Mouse (Mus musculus): Measurements from ENCODE around the gene Cdkl4. TPM values are rescaled to one million over a fixed set of nuclear protein-coding genes. Genes with fewer than 3 reads are reported as not detected.

Gene Cdkl4
- polyA plus RNA-seq, 1 experiment from 2014 or later = 1.5 TPM

DNA sequence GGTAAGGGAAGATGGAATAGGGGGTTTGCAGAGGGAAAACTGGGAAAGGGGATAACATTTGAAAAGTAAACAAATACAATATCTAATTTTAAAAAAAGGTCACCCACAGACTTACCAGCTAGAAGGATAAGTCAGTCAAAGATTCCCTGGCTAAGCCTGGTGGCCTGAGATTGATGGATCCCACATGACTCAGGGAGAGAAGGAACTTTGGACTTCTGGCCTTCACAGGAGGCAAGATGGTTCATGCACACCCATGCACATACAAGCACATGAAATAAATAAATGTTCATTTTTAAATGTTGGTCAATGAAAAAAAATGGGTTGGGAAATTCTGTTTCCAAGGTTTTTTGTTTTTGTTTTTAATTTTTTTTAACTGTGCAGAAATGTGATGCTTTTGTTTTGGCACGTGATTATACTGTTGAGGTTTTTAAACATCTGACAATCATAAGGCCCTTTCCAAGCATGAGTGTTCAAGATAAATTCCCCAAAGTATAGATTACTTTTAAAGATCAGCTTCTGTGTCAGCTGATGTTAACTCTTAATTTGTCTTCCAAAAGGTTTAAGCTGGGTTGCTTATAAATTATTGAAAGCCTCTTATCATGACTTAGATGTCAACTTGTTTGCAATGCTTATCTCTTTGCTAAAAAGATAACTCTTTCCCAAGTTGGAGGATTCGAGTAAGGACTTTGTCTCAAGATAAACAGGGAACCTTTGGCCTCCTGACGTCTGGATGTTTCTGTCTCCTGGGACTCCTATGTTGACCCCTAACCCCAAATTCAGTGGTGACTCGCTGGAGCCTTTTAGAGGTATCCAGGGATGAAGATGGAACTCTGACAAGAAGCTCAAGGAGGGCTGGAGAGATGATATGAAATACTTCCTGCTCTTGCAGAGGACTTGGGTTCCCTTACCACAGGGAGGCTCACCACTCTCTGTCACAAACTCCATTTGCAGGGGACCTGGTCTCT, 67.8 kb downstream of the Cdkl4 start:
- no peaks in the 10 kb centered on the region for H3K36me3 ChIP-seq (ENCODE audit: poor library complexity, severe bottlenecking)
- no peaks in the 10 kb centered on the region for H3K27me3 ChIP-seq
- no peak overlapping the region for H3K4me3 ChIP-seq
- H3K27ac ChIP-seq = no peak overlapping the region
- no peaks in the 10 kb centered on the region for H3K9me3 ChIP-seq (replicated peaks)
- 68% methylated on average over 4 of the region's 4 CpGs for WGBS
- no peak for ATAC-seq
- H3K4me1 ChIP-seq = no peaks in the 10 kb centered on the region
- no peak overlapping the region for H3K9ac ChIP-seq
- H3K4me2 ChIP-seq = no peak overlapping the region

DNA sequence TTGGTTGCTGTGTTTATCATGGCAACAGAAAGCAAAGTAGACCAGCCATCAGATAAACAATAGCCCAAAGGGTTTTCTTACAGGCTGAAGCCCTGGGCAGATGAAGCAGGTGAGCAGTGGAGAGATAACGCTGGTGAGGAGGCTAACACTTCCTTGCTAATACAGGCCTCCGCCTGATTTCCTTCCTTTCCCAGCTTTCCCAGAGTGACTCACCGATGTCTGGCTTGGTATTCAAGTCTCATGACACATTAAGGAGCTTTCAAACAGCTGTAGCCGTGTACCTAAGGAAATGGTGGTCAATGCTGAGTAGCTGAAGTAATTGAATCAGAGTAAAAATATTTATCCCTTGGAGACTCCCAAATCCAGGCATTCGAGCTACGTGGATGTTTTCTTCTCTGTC, 71.8 kb downstream of the Cdkl4 start:
- WGBS = 91% methylated on average over 6 of the region's 6 CpGs
- no peaks in the 10 kb centered on the region for H3K27me3 ChIP-seq
- no peaks in the 10 kb centered on the region for H3K36me3 ChIP-seq (ENCODE audit: poor library complexity, severe bottlenecking)
- no peaks in the 10 kb centered on the region for H3K9me3 ChIP-seq (replicated peaks)
- ATAC-seq = no peak
- no peak overlapping the region for H3K9ac ChIP-seq
- no peaks in the 10 kb centered on the region for H3K4me1 ChIP-seq
- no peak overlapping the region for H3K4me3 ChIP-seq
- H3K4me2 ChIP-seq = no peak overlapping the region
- H3K27ac ChIP-seq = no peak overlapping the region

DNA sequence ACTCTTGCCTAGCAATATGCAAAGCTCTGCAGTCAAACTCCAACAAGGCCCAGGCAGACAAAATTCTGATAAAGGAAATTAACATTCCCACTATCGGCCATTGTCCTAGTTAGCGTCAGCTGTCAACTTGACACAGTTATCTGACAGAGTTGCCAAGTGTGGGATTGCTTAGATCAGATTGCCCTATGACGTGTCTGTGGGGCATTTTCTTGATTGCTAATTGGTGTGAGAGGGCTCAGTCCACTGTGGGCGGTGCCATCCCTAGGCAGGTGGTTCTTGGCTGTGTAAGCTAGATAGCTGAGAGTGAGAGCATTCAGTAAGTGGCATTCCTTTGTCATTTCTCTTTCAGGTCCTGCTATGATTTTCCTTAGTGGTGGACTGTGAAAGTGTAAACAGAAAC, 72.3 kb downstream of the Cdkl4 start:
- Histone ChIP-seq H3K4me3 (no peak overlapping the region), H3K36me3 (ENCODE audit: poor library complexity, severe bottlenecking) (no peaks in the 10 kb centered on the region), H3K9me3 (replicated peaks) (no peaks in the 10 kb centered on the region), H3K9ac (no peak overlapping the region), H3K27ac (no peak overlapping the region), H3K4me2 (no peak overlapping the region), H3K27me3 (no peaks in the 10 kb centered on the region), H3K4me1 (no peaks in the 10 kb centered on the region)
- ATAC-seq = no peak
- WGBS = 83% methylated on average over 4 of the region's 4 CpGs

DNA sequence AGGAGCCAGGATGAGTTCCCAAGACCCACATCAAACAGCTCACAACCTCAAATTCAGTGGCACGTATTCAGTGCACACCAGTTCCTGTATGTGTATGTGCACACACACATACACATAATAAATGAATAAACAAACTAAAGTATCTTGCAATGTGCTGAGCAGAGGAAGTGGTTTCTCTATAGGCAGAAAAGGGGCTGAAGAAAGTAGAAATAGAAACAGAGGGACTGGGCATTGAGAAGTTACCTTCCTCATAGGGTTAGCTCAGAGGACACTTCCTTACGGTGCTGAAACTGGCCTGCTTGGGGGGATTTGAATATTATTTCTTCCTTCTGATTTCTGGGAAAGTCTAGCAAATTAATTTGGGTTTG, 75.8 kb downstream of the Cdkl4 start:
- Histone ChIP-seq H3K4me2 (no peak overlapping the region), H3K36me3 (ENCODE audit: poor library complexity, severe bottlenecking) (no peaks in the 10 kb centered on the region), H3K9me3 (replicated peaks) (no peaks in the 10 kb centered on the region), H3K9ac (no peak overlapping the region), H3K27ac (no peak overlapping the region), H3K27me3 (no peaks in the 10 kb centered on the region), H3K4me1 (no peaks in the 10 kb centered on the region), H3K4me3 (no peak overlapping the region)
- WGBS = 84% methylated on average over 2 of the region's 2 CpGs
- no peak for ATAC-seq

DNA sequence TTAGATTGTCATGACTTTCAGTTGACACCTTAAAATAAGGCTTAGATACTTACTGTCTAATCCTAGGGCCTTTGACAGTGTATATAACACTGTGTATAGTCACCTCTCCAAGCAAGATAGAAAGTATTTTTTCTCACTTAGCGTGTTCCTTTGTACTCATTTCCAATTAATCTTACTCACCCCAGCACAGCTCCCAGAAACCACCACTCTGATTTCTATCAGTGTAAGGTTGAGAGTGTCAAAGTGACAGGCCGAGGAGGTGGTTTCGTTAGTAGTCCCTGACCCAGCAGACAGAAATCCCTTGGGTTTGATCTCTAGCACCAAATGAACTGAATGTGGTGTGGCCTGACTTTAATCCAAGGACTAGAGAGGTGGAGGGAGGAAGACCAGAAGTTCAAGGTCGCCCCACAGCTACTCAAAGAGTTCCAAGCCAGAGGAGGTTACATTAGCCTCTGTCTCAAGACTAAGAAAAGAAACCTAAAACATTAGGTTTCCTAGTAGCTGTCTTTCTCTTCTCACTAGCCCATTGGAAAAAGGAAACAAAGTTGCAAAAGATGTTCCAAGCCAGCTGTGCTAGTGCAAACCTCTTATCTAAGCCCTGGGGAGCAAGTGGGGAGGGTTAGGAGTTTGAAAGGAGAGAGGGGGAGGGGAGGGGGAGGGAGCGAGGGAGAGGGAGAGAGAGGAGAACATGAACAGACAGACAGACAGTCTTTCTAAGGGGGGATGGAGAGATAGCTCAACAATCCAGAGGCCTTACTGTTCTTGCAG, 76.4 kb downstream of the Cdkl4 start:
- H3K27ac ChIP-seq = no peak overlapping the region
- no peaks in the 10 kb centered on the region for H3K36me3 ChIP-seq (ENCODE audit: poor library complexity, severe bottlenecking)
- H3K4me1 ChIP-seq = no peaks in the 10 kb centered on the region
- no peak for ATAC-seq
- H3K9ac ChIP-seq = no peak overlapping the region
- 73% methylated on average over 5 of the region's 5 CpGs for WGBS
- H3K9me3 ChIP-seq (replicated peaks) = no peaks in the 10 kb centered on the region
- H3K4me2 ChIP-seq = no peak overlapping the region
- H3K27me3 ChIP-seq = no peaks in the 10 kb centered on the region
- no peak overlapping the region for H3K4me3 ChIP-seq

DNA sequence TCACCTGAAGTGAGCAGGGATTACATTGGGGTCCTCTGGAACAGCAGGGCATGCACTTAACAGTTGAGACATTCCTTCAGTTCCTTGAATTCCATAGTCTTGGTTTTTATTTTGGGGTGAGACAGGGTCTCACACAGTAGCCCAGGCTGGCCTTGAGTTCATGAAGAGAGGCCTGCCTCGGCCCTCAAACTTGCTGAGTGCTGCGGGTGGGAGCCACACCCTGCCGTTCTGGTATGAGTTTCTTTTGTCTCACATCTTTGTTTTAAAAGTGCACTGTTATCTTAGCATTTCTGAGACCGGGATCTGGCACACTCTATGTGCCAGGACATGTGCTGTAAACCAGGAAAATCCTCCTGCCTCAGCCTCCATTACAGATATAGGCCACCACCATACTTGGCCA, 77.6 kb downstream of the Cdkl4 start:
- Histone ChIP-seq H3K4me1 (no peaks in the 10 kb centered on the region), H3K27ac (no peak overlapping the region), H3K27me3 (no peaks in the 10 kb centered on the region), H3K9me3 (replicated peaks) (no peaks in the 10 kb centered on the region), H3K9ac (no peak overlapping the region), H3K4me2 (no peak overlapping the region), H3K36me3 (ENCODE audit: poor library complexity, severe bottlenecking) (no peaks in the 10 kb centered on the region), H3K4me3 (no peak overlapping the region)
- ATAC-seq = no peak
- 82% methylated on average over 4 of the region's 4 CpGs for WGBS

DNA sequence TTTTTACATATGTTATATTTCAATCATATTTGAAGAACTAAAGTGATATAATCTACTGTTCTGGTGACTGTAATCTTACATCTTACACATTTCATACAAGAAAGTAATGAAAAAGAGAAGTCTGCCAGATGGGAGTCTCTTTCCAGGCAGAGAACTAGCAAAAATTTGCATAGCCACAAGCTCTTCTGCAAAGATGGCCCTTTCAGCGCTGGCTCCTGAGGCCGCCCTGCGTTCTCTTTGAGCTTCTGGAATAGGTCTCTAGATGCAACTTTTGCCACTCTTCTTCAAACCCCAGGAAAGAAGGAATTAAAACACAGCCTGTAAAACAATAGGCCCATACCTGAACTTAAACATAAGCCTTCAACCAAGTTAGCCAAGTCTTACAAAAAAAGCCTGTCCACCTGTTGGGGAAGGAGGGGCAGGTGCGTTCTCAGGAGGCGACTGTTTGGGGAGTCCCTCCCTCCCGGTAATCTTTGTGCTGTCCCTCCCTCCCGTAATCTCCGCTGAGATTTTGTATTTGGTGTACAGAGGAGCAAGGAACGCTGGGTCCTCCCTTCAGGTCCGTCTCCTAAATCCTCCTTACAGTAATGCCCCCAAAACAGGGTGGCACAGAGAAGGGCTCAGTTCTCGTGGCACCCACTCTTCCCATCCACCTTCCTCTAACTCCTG, 78.9 kb downstream of the Cdkl4 start:
- Histone ChIP-seq H3K4me1 (no peaks in the 10 kb centered on the region), H3K9ac (no peak overlapping the region), H3K4me3 (no peak overlapping the region), H3K27me3 (no peaks in the 10 kb centered on the region), H3K27ac (no peak overlapping the region), H3K9me3 (replicated peaks) (no peaks in the 10 kb centered on the region; the same call in 1 of the 2 replicates), H3K36me3 (ENCODE audit: poor library complexity, severe bottlenecking) (no peaks in the 10 kb centered on the region), H3K4me2 (no peak overlapping the region)
- WGBS = 70% methylated on average over 11 of the region's 11 CpGs
- no peak for ATAC-seq

DNA sequence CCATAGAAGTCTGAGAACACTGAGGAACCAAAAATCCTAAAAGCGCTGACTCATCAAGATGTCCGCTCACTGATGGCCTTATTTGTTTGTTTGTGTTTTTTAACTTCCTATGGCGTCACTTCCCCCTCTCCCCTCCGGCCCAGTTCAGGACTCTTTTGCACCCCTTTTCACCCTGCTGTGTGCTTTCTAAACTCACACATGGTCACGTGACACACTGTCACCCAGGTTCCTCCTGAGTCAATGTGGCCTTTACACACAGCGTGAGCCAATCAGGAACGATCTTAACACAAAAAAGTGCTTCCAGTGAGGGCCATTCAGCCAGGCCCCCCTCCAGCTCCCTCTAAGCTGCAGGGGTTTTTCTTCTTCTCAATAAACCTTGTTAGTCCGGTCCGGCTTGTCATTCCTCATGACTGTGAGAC, 80.4 kb downstream of the Cdkl4 start:
- H3K27me3 ChIP-seq = no peaks in the 10 kb centered on the region
- ATAC-seq = no peak
- WGBS = 27% methylated on average over 9 of the region's 9 CpGs
- H3K27ac ChIP-seq = no peak overlapping the region
- no peaks in the 10 kb centered on the region for H3K36me3 ChIP-seq (ENCODE audit: poor library complexity, severe bottlenecking)
- no peaks in the 10 kb centered on the region for H3K4me1 ChIP-seq
- no peaks in the 10 kb centered on the region; the same call in 1 of the 2 replicates for H3K9me3 ChIP-seq (replicated peaks)
- no peak overlapping the region for H3K4me3 ChIP-seq
- no peak overlapping the region for H3K9ac ChIP-seq
- H3K4me2 ChIP-seq = no peak overlapping the region

DNA sequence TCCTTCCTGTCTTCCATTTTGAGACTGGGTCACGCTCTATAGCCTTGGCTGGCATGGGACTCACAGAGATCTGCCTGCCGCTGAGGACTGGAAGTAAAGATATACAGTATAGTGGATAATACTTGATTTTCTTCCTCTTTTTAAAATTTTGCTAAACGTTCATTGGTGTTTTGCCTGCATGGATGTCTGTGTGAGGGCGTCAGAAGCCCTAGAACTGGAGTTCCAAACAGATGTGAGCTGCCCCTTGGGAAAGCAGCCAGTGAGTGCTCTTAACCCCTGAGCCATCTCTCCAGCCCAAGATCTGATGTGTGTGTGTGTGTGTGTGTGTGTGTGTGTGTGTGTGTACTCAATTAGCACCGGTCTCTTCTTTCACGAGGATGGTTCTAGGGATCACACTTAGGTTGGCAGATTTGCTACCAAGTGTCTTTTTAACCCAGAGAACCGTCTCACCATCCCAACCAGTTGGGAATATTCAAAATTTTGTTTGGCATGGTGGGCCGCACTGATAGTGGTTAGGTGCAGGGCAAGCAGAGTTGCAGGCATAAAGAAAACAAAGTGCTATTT, 80.9 kb downstream of the Cdkl4 start:
- Histone ChIP-seq H3K4me1 (no peaks in the 10 kb centered on the region), H3K4me3 (no peak overlapping the region), H3K36me3 (ENCODE audit: poor library complexity, severe bottlenecking) (no peaks in the 10 kb centered on the region), H3K27me3 (no peaks in the 10 kb centered on the region), H3K9ac (no peak overlapping the region), H3K27ac (no peak overlapping the region), H3K9me3 (replicated peaks) (no peaks in the 10 kb centered on the region; the same call in 1 of the 2 replicates), H3K4me2 (no peak overlapping the region)
- no peak for ATAC-seq
- 90% methylated on average over 8 of the region's 8 CpGs for WGBS

DNA sequence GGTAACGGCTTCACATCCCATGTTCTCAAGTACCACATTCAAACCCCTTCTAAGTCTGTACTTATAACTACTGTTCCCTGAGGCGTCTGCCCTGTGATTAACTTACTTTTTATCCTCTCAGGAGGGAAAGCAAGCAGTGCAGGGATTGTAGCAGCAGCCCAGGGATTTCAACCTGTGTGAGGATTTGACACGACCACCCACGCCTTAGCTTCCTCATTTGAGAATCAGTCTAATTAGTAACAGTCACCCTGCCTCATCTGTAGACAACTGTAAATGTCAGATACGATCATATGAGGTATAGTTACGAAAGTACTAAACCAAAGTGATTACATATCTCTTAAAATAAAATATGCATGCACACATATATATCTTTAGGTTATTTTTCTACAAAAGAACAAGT, 81.4 kb downstream of the Cdkl4 start:
- H3K27me3 ChIP-seq = no peaks in the 10 kb centered on the region
- H3K4me1 ChIP-seq = no peaks in the 10 kb centered on the region
- no peak for ATAC-seq
- H3K4me2 ChIP-seq = no peak overlapping the region
- H3K9ac ChIP-seq = no peak overlapping the region
- 75% methylated on average over 6 of the region's 6 CpGs for WGBS
- no peak overlapping the region for H3K27ac ChIP-seq
- no peaks in the 10 kb centered on the region; the same call in 1 of the 2 replicates for H3K9me3 ChIP-seq (replicated peaks)
- H3K4me3 ChIP-seq = no peak overlapping the region
- H3K36me3 ChIP-seq (ENCODE audit: poor library complexity, severe bottlenecking) = no peaks in the 10 kb centered on the region

DNA sequence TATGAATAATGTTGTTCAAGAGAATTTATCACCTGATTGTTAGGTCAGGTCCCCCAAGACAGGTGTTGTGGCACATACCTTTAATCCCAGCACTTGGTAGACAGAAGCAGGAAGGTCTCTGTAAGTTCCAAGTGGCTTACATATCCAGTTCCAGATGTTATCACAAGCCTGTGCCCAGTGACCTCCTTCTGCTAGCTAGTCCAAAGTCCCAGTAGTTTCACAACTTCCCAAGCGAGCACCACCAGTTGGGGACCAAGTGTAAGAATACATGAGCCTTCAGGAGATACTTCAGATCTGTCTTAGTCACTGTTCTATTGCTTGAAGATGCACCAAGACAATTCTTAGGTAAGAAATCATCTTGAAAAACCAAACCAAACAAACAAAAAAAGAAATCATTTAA, 83.7 kb downstream of the Cdkl4 start:
- no peak overlapping the region for H3K4me2 ChIP-seq
- H3K27ac ChIP-seq = no peak overlapping the region
- WGBS = 77% methylated on average over 1 of the region's 1 CpGs
- H3K36me3 ChIP-seq (ENCODE audit: poor library complexity, severe bottlenecking) = no peaks in the 10 kb centered on the region
- H3K4me1 ChIP-seq = no peaks in the 10 kb centered on the region
- no peak overlapping the region for H3K4me3 ChIP-seq
- no peak overlapping the region for H3K9ac ChIP-seq
- no peaks in the 10 kb centered on the region for H3K27me3 ChIP-seq
- no peak for ATAC-seq
- H3K9me3 ChIP-seq (replicated peaks) = no peaks in the 10 kb centered on the region; the same call in 1 of the 2 replicates

DNA sequence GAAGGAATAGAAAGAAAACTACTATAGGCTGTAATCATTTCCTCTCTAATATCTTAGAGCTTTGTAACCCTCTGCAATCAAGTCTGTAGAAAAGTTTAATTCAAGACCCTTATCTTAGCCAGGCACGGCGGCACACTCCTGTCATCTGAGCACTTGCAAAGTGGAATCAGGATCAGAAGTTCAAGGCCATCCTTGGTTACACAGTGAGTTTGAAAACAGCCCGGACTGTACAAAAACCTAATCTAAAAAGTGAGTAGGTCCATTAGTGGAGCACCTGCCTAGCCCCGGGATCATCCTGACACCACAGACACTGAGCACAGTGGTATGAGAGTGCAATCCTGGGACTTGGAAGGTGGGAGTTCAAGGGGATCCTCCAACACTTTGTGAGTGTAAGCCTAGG, 84.8 kb downstream of the Cdkl4 start:
- no peak overlapping the region for H3K4me2 ChIP-seq
- H3K9ac ChIP-seq = no peak overlapping the region
- no peaks in the 10 kb centered on the region for H3K36me3 ChIP-seq (ENCODE audit: poor library complexity, severe bottlenecking)
- H3K27ac ChIP-seq = no peak overlapping the region
- H3K4me3 ChIP-seq = no peak overlapping the region
- 97% methylated on average over 4 of the region's 4 CpGs for WGBS
- no peak for ATAC-seq
- no peaks in the 10 kb centered on the region for H3K4me1 ChIP-seq
- no peaks in the 10 kb centered on the region for H3K27me3 ChIP-seq
- H3K9me3 ChIP-seq (replicated peaks) = no peaks in the 10 kb centered on the region; the same call in 1 of the 2 replicates

Data from forebrain, embryonic 13.5 days (tissue).